Mouse (Mus musculus): Measurements from ENCODE around the gene Numbl.

Numbl gene

GRCm38 (mm10) chr7:27295956-27296355 lies 37.7 kb downstream of the Numbl start:
- no peak for DNase-seq (ENCODE audit: low read depth, low spot score)
- no peaks in the 10 kb centered on the region for H3K36me3 ChIP-seq (ENCODE audit: control insufficient read depth, insufficient read depth, low read length, poor library complexity, severe bottlenecking)

GRCm38 (mm10) chr7:27296518-27296917 lies 38.3 kb downstream of the Numbl start:
- H3K36me3 ChIP-seq (ENCODE audit: control insufficient read depth, insufficient read depth, low read length, poor library complexity, severe bottlenecking): no peaks in the 10 kb centered on the region
- DNase-seq (ENCODE audit: low read depth, low spot score): no peak

More at GRCm38 (mm10) chr7:27295956-27296355, 37.7 kb downstream of the Numbl start:
- H3K27me3 ChIP-seq (ENCODE audit: control insufficient read depth, insufficient read depth, low read length, poor library complexity, severe bottlenecking): no peaks in the 10 kb centered on the region

GRCm38 (mm10) chr7:27298033-27298610 lies 39.9 kb downstream of the Numbl start:
- Histone ChIP-seq H3K27me3 (ENCODE audit: control insufficient read depth, insufficient read depth, low read length, poor library complexity, severe bottlenecking) (no peaks in the 10 kb centered on the region), H3K36me3 (ENCODE audit: control insufficient read depth, insufficient read depth, low read length, poor library complexity, severe bottlenecking) (no peaks in the 10 kb centered on the region)
- no peak for DNase-seq (ENCODE audit: low read depth, low spot score)

More at GRCm38 (mm10) chr7:27296518-27296917, 38.3 kb downstream of the Numbl start:
- H3K27me3 ChIP-seq (ENCODE audit: control insufficient read depth, insufficient read depth, low read length, poor library complexity, severe bottlenecking): no peaks in the 10 kb centered on the region

- DNase-seq (ENCODE audit: low read depth, low spot score): no peak
- H3K36me3 ChIP-seq (ENCODE audit: control insufficient read depth, insufficient read depth, low read length, poor library complexity, severe bottlenecking): no peaks in the 10 kb centered on the region
- H3K27me3 ChIP-seq (ENCODE audit: control insufficient read depth, insufficient read depth, low read length, poor library complexity, severe bottlenecking): no peaks in the 10 kb centered on the region
These were observed 40.6 kb downstream of the Numbl start for GRCm38 (mm10) chr7:27298816-27299215.

- Histone ChIP-seq H3K27me3 (ENCODE audit: control insufficient read depth, insufficient read depth, low read length, poor library complexity, severe bottlenecking) (no peaks in the 10 kb centered on the region), H3K36me3 (ENCODE audit: control insufficient read depth, insufficient read depth, low read length, poor library complexity, severe bottlenecking) (no peaks in the 10 kb centered on the region)
- DNase-seq (ENCODE audit: low read depth, low spot score): no peak
These were observed 42.1 kb downstream of the Numbl start for GRCm38 (mm10) chr7:27300351-27300750.

GRCm38 (mm10) chr7:27300801-27301200 lies 42.6 kb downstream of the Numbl start:
- no peak for DNase-seq (ENCODE audit: low read depth, low spot score)
- H3K27me3 ChIP-seq (ENCODE audit: control insufficient read depth, insufficient read depth, low read length, poor library complexity, severe bottlenecking): no peaks in the 10 kb centered on the region
- no peaks in the 10 kb centered on the region for H3K36me3 ChIP-seq (ENCODE audit: control insufficient read depth, insufficient read depth, low read length, poor library complexity, severe bottlenecking)

GRCm38 (mm10) chr7:27302172-27302571 lies 43.9 kb downstream of the Numbl start:
- H3K27me3 ChIP-seq (ENCODE audit: control insufficient read depth, insufficient read depth, low read length, poor library complexity, severe bottlenecking): no peaks in the 10 kb centered on the region
- no peaks in the 10 kb centered on the region for H3K36me3 ChIP-seq (ENCODE audit: control insufficient read depth, insufficient read depth, low read length, poor library complexity, severe bottlenecking)
- peak; percentile 74 for DNase-seq (ENCODE audit: low read depth, low spot score)

GRCm38 (mm10) chr7:27305091-27305730 lies 47.0 kb downstream of the Numbl start:
- Histone ChIP-seq H3K36me3 (ENCODE audit: control insufficient read depth, insufficient read depth, low read length, poor library complexity, severe bottlenecking) (no peaks in the 10 kb centered on the region), H3K27me3 (ENCODE audit: control insufficient read depth, insufficient read depth, low read length, poor library complexity, severe bottlenecking) (no peaks in the 10 kb centered on the region)
- DNase-seq (ENCODE audit: low read depth, low spot score): no peak

GRCm38 (mm10) chr7:27306161-27307160 lies 48.2 kb downstream of the Numbl start:
- Histone ChIP-seq H3K27me3 (ENCODE audit: control insufficient read depth, insufficient read depth, low read length, poor library complexity, severe bottlenecking) (no peaks in the 10 kb centered on the region), H3K36me3 (ENCODE audit: control insufficient read depth, insufficient read depth, low read length, poor library complexity, severe bottlenecking) (no peaks in the 10 kb centered on the region)
- DNase-seq (ENCODE audit: low read depth, low spot score): peak; percentile 33

- Histone ChIP-seq H3K36me3 (ENCODE audit: control insufficient read depth, insufficient read depth, low read length, poor library complexity, severe bottlenecking) (no peaks in the 10 kb centered on the region), H3K27me3 (ENCODE audit: control insufficient read depth, insufficient read depth, low read length, poor library complexity, severe bottlenecking) (no peaks in the 10 kb centered on the region)
- DNase-seq (ENCODE audit: low read depth, low spot score): no peak
These were observed 49.3 kb downstream of the Numbl start for GRCm38 (mm10) chr7:27307551-27307950.

- H3K27me3 ChIP-seq (ENCODE audit: control insufficient read depth, insufficient read depth, low read length, poor library complexity, severe bottlenecking): no peaks in the 10 kb centered on the region
- DNase-seq (ENCODE audit: low read depth, low spot score): no peak
These were observed 50.8 kb downstream of the Numbl start for GRCm38 (mm10) chr7:27308821-27309549.

GRCm38 (mm10) chr7:27309832-27310231 lies 51.6 kb downstream of the Numbl start:
- Histone ChIP-seq H3K36me3 (ENCODE audit: control insufficient read depth, insufficient read depth, low read length, poor library complexity, severe bottlenecking) (no peaks in the 10 kb centered on the region), H3K27me3 (ENCODE audit: control insufficient read depth, insufficient read depth, low read length, poor library complexity, severe bottlenecking) (no peaks in the 10 kb centered on the region)
- no peak for DNase-seq (ENCODE audit: low read depth, low spot score)

More at GRCm38 (mm10) chr7:27308821-27309549, 50.8 kb downstream of the Numbl start:
- H3K36me3 ChIP-seq (ENCODE audit: control insufficient read depth, insufficient read depth, low read length, poor library complexity, severe bottlenecking): no peaks in the 10 kb centered on the region

- Histone ChIP-seq H3K27me3 (ENCODE audit: control insufficient read depth, insufficient read depth, low read length, poor library complexity, severe bottlenecking) (no peaks in the 10 kb centered on the region), H3K36me3 (ENCODE audit: control insufficient read depth, insufficient read depth, low read length, poor library complexity, severe bottlenecking) (no peaks in the 10 kb centered on the region)
- no peak for DNase-seq (ENCODE audit: low read depth, low spot score)
These were observed 52.1 kb downstream of the Numbl start for GRCm38 (mm10) chr7:27310306-27310705.

GRCm38 (mm10) chr7:27310996-27311535 lies 52.8 kb downstream of the Numbl start:
- no peak for DNase-seq (ENCODE audit: low read depth, low spot score)
- Histone ChIP-seq H3K27me3 (ENCODE audit: control insufficient read depth, insufficient read depth, low read length, poor library complexity, severe bottlenecking) (no peaks in the 10 kb centered on the region), H3K36me3 (ENCODE audit: control insufficient read depth, insufficient read depth, low read length, poor library complexity, severe bottlenecking) (no peaks in the 10 kb centered on the region)

Data from splenic B cell, adult 2 months (primary cell).